Mouse (Mus musculus): ENCODE results near the gene Carhsp1. TPM values are rescaled to one million over a fixed set of nuclear protein-coding genes. Genes with fewer than 3 reads are reported as not detected.

Gene Carhsp1
- total and polyA plus RNA-seq, 3 experiments, result 19.5 to 28.0 TPM; not detected in 1

DNA sequence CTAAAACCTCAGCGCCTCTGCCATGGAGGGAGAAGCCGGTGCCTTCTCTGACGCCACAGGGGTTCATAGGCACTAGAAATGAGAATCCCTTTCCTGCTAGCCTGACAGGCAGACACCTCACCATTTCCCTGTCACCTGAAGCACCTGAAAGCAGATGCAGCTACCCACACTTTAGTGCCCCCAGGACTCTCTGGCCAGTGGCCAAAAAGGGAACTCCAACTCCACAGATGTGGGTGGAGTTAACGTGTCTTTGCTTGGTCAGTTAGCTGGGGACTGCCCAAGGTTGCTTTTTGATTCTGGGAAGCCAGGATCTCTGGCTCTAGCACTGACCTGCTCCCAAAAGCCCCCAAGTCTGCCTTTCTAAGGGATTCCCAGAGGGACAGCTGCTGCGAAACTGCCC, 2.5 kb downstream of the Carhsp1 start:
- Histone ChIP-seq H3K9ac (ENCODE audit: control insufficient read depth, low read depth, low read length, poor library complexity, severe bottlenecking) (no peak overlapping the region), H3K27me3 (ENCODE audit: control insufficient read depth in 1 of 2, insufficient read depth in 2 of 2, low read length in 2 of 2) (no peaks in the 10 kb centered on the region), H3K79me2 (ENCODE audit: control insufficient read depth, insufficient read depth, low read length, poor library complexity) (no peaks in the 10 kb centered on the region; the same call in none of the 2 replicates), H3K4me1 (ENCODE audit: control insufficient read depth in 1 of 2, insufficient read depth in 2 of 2, low read length in 2 of 2) (peaks cover 6 to 32% of the 10 kb centered on the region in 2 experiments), H3K27ac (ENCODE audit: control insufficient read depth, low read depth, low read length) (no peak overlapping the region), H3K9me3 (replicated peaks; ENCODE audit: insufficient read depth, low read length) (no peaks in the 10 kb centered on the region), H3K36me3 (ENCODE audit: control insufficient read depth in 1 of 2, insufficient read depth in 2 of 2, low read length in 2 of 2) (peaks cover 0 to 16% of the 10 kb centered on the region in 2 experiments; a peak in 2 of 4 replicates), H3K4me3 (ENCODE audit: control insufficient read depth in 1 of 2, insufficient read depth in 1 of 2, low read depth in 2 of 2, low read length in 2 of 2) (no peak overlapping the region)
- no peak for TF ChIP-seq MYC (IDR thresholded peaks at IDR 0.05; ENCODE audit: low read depth, low read length)
- TF ChIP-seq ETS1 (IDR thresholded peaks at IDR 0.05; ENCODE audit: low read depth, low read length), result no peak
- TF ChIP-seq UBTF (IDR thresholded peaks at IDR 0.05; ENCODE audit: borderline replicate concordance, insufficient read depth, low read depth, low read length), result no peak
- TF ChIP-seq ELF1 (IDR thresholded peaks at IDR 0.05; ENCODE audit: low read depth, low read length), result no peak
- no peak for TF ChIP-seq USF2 (IDR thresholded peaks at IDR 0.05; ENCODE audit: borderline replicate concordance in 1 of 2, insufficient read depth in 1 of 2, low read depth in 1 of 2, low read length in 2 of 2)
- TF ChIP-seq KAT2A (conservative IDR thresholded peaks at IDR 0.05; ENCODE audit: low read depth, low read length), result no peak
- TF ChIP-seq RCOR1 (IDR thresholded peaks at IDR 0.05; ENCODE audit: low read depth, low read length), result no peak
- no peak for TF ChIP-seq SMC3 (IDR thresholded peaks at IDR 0.05; ENCODE audit: low read depth, low read length)
- no peak for TF ChIP-seq JUND (IDR thresholded peaks at IDR 0.05; ENCODE audit: low read depth, low read length)
- TF ChIP-seq NRF1 (IDR thresholded peaks at IDR 0.05; ENCODE audit: insufficient read depth, low read depth, low read length, poor library complexity, severe bottlenecking), result no peak
- no peak for TF ChIP-seq SIN3A (IDR thresholded peaks at IDR 0.05; ENCODE audit: low read length)
- TF ChIP-seq USF1 (IDR thresholded peaks at IDR 0.05; ENCODE audit: low read depth, low read length), result no peak
- TF ChIP-seq CTCF (IDR thresholded peaks at IDR 0.05 in 2 of 3, conservative IDR thresholded peaks at IDR 0.05 in 1 of 3; ENCODE audit: control insufficient read depth in 1 of 3, insufficient read depth in 1 of 3, low read depth in 2 of 3, low read length in 3 of 3, poor library complexity in 1 of 3, severe bottlenecking in 1 of 3), result no peak
- no peak for TF ChIP-seq POLR2AphosphoS2 (IDR thresholded peaks at IDR 0.05; ENCODE audit: low read length)
- TF ChIP-seq MXI1 (IDR thresholded peaks at IDR 0.05; ENCODE audit: low read depth, low read length), result no peak
- TF ChIP-seq TAL1 (IDR thresholded peaks at IDR 0.05; ENCODE audit: low read length), result no peak
- no peak for TF ChIP-seq TCF12 (IDR thresholded peaks at IDR 0.05; ENCODE audit: low read depth, low read length)
- TF ChIP-seq POLR2A (IDR thresholded peaks at IDR 0.05; ENCODE audit: control insufficient read depth in 1 of 2, insufficient read depth in 1 of 2, low read depth in 1 of 2, low read length in 2 of 2, poor library complexity in 1 of 2), result no peak
- no peak for TF ChIP-seq MAFK (IDR thresholded peaks at IDR 0.05; ENCODE audit: borderline replicate concordance, low read depth, low read length)
- no peak for DNase-seq (ENCODE audit: low read depth, low spot score)

DNA sequence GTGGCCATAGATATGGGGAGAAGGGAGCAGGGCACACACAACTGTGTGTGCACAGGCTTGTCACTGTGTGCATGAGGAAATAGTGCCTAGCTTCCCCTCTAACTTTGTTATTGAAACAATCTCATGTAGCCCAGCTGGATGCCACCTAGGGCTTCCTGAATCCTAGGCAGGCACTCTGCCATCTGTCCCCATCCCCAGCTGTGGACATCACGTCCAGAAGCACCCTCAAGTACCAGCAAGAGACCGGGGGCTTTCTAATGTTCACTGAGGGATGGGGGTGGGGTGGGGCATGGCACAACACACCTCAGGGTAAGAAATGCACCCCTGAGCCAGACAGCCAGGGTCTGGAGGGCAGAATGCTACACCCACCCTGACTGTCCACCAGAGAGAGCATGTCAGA, 3.6 kb downstream of the Carhsp1 start:
- Histone ChIP-seq H3K4me3 (ENCODE audit: control insufficient read depth in 1 of 2, insufficient read depth in 1 of 2, low read depth in 2 of 2, low read length in 2 of 2) (no peak overlapping the region), H3K4me1 (ENCODE audit: control insufficient read depth in 1 of 2, insufficient read depth in 2 of 2, low read length in 2 of 2) (peaks cover 6 to 30% of the 10 kb centered on the region in 2 experiments), H3K27me3 (ENCODE audit: control insufficient read depth in 1 of 2, insufficient read depth in 2 of 2, low read length in 2 of 2) (no peaks in the 10 kb centered on the region), H3K9me3 (replicated peaks; ENCODE audit: insufficient read depth, low read length) (no peaks in the 10 kb centered on the region), H3K79me2 (ENCODE audit: control insufficient read depth, insufficient read depth, low read length, poor library complexity) (no peaks in the 10 kb centered on the region; the same call in none of the 2 replicates), H3K36me3 (ENCODE audit: control insufficient read depth in 1 of 2, insufficient read depth in 2 of 2, low read length in 2 of 2) (peaks cover 0 to 15% of the 10 kb centered on the region in 2 experiments; a peak in 2 of 4 replicates), H3K27ac (ENCODE audit: control insufficient read depth, low read depth, low read length) (no peak overlapping the region), H3K9ac (ENCODE audit: control insufficient read depth, low read depth, low read length, poor library complexity, severe bottlenecking) (no peak overlapping the region)
- no peak for TF ChIP-seq ZMIZ1 (IDR thresholded peaks at IDR 0.05; ENCODE audit: low read depth, low read length)
- DNase-seq (ENCODE audit: low read depth, low spot score), result no peak

Data from MEL (cell line).